Mouse (Mus musculus): ENCODE data around the gene Gm11492. TPM values are rescaled to one million over a fixed set of nuclear protein-coding genes. Genes with fewer than 3 reads are reported as not detected.

Gene Gm11492
- polyA plus RNA-seq (2014; fragmentation: Illumina TruSeq; extraction: RNeasy Lipid Tissue Mini Kit (QIAGEN cat#74804); ENCODE audit: low read depth, low replicate concordance) = 2.0 TPM

GRCm38 (mm10) chr11:87566501-87566900 lies at the start of gene Gm11492:
Gm11492 (plus strand) TSS chr11:87566653.

GRCm38 (mm10) chr11:87568255-87568953 lies 2.0 kb downstream of the Gm11492 start, which contains the start of gene Sept4:
Sept4 (plus strand) TSS chr11:87568903.

GRCm38 (mm10) chr11:87591526-87592353 lies 25.3 kb downstream of the Gm11492 start, which contains the start of gene Mtmr4:
Mtmr4 (plus strand) TSS chr11:87592162.

DNA sequence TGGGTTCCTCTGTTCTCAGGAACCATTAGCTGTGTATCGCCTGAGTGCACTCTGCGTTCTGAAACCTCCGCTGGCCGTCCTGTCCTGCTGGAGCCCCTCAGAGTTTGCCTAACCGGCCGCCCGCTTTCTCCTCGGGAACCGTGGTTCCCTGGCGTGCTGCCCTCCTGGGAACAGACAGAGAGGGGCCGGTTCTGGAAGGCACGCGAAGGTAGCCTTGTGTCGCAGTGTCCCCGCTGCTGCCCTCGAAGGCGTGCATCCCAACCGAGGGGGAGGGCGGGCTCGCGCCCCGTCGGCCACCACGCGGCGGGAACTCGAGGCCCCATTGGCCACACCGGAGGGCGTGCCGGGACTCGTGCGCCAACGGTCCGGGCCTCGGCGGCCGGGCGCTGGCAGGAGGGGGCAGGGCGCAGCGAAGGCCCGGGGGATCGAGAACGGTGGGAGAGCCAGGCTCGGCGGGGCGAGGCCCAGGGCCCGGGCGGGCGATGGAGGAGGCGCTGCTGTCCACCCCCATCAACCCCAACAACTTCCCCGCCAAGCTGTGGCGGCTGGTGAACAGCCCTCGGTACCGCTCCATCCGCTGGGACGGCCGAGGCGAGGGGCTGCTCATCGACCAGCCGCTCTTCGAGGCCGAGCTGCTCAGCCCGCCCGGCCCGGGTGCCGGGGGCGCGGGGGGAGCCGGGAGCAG lies 50.5 kb downstream of the Gm11492 start, which contains the start of gene Hsf5:
Hsf5 (plus strand) TSS at position 375 of the 685 bp plus-strand sequence.

Other genes with a start within 250 kb of the Gm11492 start
- gene Ppm1e, start 207.6 kb upstream of the Gm11492 start, polyA plus RNA-seq (2014; fragmentation: Illumina TruSeq; extraction: RNeasy Lipid Tissue Mini Kit (QIAGEN cat#74804); ENCODE audit: low read depth, low replicate concordance) = 1.5 TPM
- gene Rad51c, start 161.7 kb upstream of the Gm11492 start, polyA plus RNA-seq (2014; fragmentation: Illumina TruSeq; extraction: RNeasy Lipid Tissue Mini Kit (QIAGEN cat#74804); ENCODE audit: low read depth, low replicate concordance) = 2.2 TPM
- gene Tex14, start 161.6 kb upstream of the Gm11492 start, polyA plus RNA-seq (2014; fragmentation: Illumina TruSeq; extraction: RNeasy Lipid Tissue Mini Kit (QIAGEN cat#74804); ENCODE audit: low read depth, low replicate concordance) = 2.5 TPM
- gene Sept4, start 2.2 kb downstream of the Gm11492 start, polyA plus RNA-seq (2014; fragmentation: Illumina TruSeq; extraction: RNeasy Lipid Tissue Mini Kit (QIAGEN cat#74804); ENCODE audit: low read depth, low replicate concordance) = 38.3 TPM
- gene Mtmr4, start 25.5 kb downstream of the Gm11492 start, polyA plus RNA-seq (2014; fragmentation: Illumina TruSeq; extraction: RNeasy Lipid Tissue Mini Kit (QIAGEN cat#74804); ENCODE audit: low read depth, low replicate concordance) = 27.5 TPM
- 2.6 TPM for gene Hsf5, start 50.5 kb downstream of the Gm11492 start, polyA plus RNA-seq (2014; fragmentation: Illumina TruSeq; extraction: RNeasy Lipid Tissue Mini Kit (QIAGEN cat#74804); ENCODE audit: low read depth, low replicate concordance)
- gene Rnf43, start 96.1 kb downstream of the Gm11492 start, polyA plus RNA-seq (2014; fragmentation: Illumina TruSeq; extraction: RNeasy Lipid Tissue Mini Kit (QIAGEN cat#74804); ENCODE audit: low read depth, low replicate concordance) = 21.6 TPM
- gene Supt4a, start 170.9 kb downstream of the Gm11492 start, polyA plus RNA-seq (2014; fragmentation: Illumina TruSeq; extraction: RNeasy Lipid Tissue Mini Kit (QIAGEN cat#74804); ENCODE audit: low read depth, low replicate concordance) = 69.9 TPM
- gene Tspoap1, start 193.9 kb downstream of the Gm11492 start, polyA plus RNA-seq (2014; fragmentation: Illumina TruSeq; extraction: RNeasy Lipid Tissue Mini Kit (QIAGEN cat#74804); ENCODE audit: low read depth, low replicate concordance) = 4.8 TPM
- not detected for gene Mpo, start 226.9 kb downstream of the Gm11492 start, polyA plus RNA-seq (2014; fragmentation: Illumina TruSeq; extraction: RNeasy Lipid Tissue Mini Kit (QIAGEN cat#74804); ENCODE audit: low read depth, low replicate concordance)